Mouse (Mus musculus) adrenal gland, postnatal 14 days (tissue): Measurements from ENCODE around the gene Dyx1c1. TPM values are rescaled to one million over a fixed set of nuclear protein-coding genes. Genes with fewer than 3 reads are reported as not detected.

ENCODE experiments used
- DNase-seq: peaks from one replicate; pipeline ENCODE4 v3.0.0; 2021; ENCODE audit warnings: mixed read lengths
- long read RNA-seq, 2 experiments: library from polyadenylated mRNA; stranded (forward); transcript quantifications; one replicate each; pipeline ENCODE4 v2.0.0; 2021
- total RNA-seq: library from RNA; stranded (reverse); gene quantifications from 2 replicates; pipeline ENCODE4 v1.2.3, GENCODE M21; 2021

Dyx1c1 gene
- total RNA-seq, result 0.78 and 1.1 TPM in 2 replicates
- long read RNA-seq, experiment 1, partial matches to known transcripts, result 2 of 3 reads
- long read RNA-seq, experiment 1, other reads (novel, unspliced or antisense), result 1 of 3 reads
- long read RNA-seq, experiment 2, partial matches to known transcripts, result 0 of 2 reads
- long read RNA-seq, experiment 2, other reads (novel, unspliced or antisense), result 1 of 2 reads

- DNase-seq, result peak; percentile 92
Observed at GRCm38 (mm10) chr9:72958521-72959450, at the start of gene Dyx1c1, which contains the start of gene Gm44503. TSS of gene Dyx1c1 (plus strand) at chr9:72958785. TSS of gene Gm44503 (plus strand) at chr9:72958852.

- no peak for DNase-seq
Observed at GRCm38 (mm10) chr9:72911381-72911780, 47.2 kb upstream of the Dyx1c1 start.

- DNase-seq, result peak; percentile 17
Observed at GRCm38 (mm10) chr9:72913551-72913950, 45.0 kb upstream of the Dyx1c1 start.

GRCm38 (mm10) chr9:72915728-72916127, 42.9 kb upstream of the Dyx1c1 start:
- DNase-seq, result no peak

- DNase-seq, result no peak
Observed at GRCm38 (mm10) chr9:72923068-72923467, 35.5 kb upstream of the Dyx1c1 start.

- DNase-seq, result peak; percentile 75
Observed at GRCm38 (mm10) chr9:72925021-72925934, 33.3 kb upstream of the Dyx1c1 start, which contains the start of gene Pygo1. TSS of gene Pygo1 (plus strand) at chr9:72925645.

GRCm38 (mm10) chr9:72925935-72926258, 32.7 kb upstream of the Dyx1c1 start:
- DNase-seq, result no peak

GRCm38 (mm10) chr9:72931166-72931790, 27.3 kb upstream of the Dyx1c1 start:
- no peak for DNase-seq

- DNase-seq, result no peak
Observed at GRCm38 (mm10) chr9:72935309-72935708, 23.3 kb upstream of the Dyx1c1 start.

- peak; percentile 15 for DNase-seq
Observed at GRCm38 (mm10) chr9:72936301-72936700, 22.3 kb upstream of the Dyx1c1 start.

GRCm38 (mm10) chr9:72943424-72943823, 15.2 kb upstream of the Dyx1c1 start:
- DNase-seq, result no peak

- no peak for DNase-seq
Observed at GRCm38 (mm10) chr9:72944286-72944685, 14.3 kb upstream of the Dyx1c1 start.

- DNase-seq, result no peak
Observed at GRCm38 (mm10) chr9:72947010-72947409, 11.6 kb upstream of the Dyx1c1 start.

- DNase-seq, result no peak
Observed at GRCm38 (mm10) chr9:72949572-72949971, 9.0 kb upstream of the Dyx1c1 start.

- DNase-seq, result peak; percentile 55
Observed at GRCm38 (mm10) chr9:72954746-72955145, 3.8 kb upstream of the Dyx1c1 start.

- peak; percentile 70 for DNase-seq
Observed at GRCm38 (mm10) chr9:72955546-72955945, 3.0 kb upstream of the Dyx1c1 start.

GRCm38 (mm10) chr9:72961346-72961745, 2.8 kb downstream of the Dyx1c1 start:
- DNase-seq, result no peak

- no peak for DNase-seq
Observed at GRCm38 (mm10) chr9:72961959-72962358, 3.4 kb downstream of the Dyx1c1 start.

GRCm38 (mm10) chr9:72968349-72969061, 9.9 kb downstream of the Dyx1c1 start:
- DNase-seq, result peak; percentile 65

GRCm38 (mm10) chr9:72969874-72970273, 11.3 kb downstream of the Dyx1c1 start:
- DNase-seq, result peak; percentile 36

- DNase-seq, result no peak
Observed at GRCm38 (mm10) chr9:72972435-72972834, 13.8 kb downstream of the Dyx1c1 start.
